ENCODE assay signal across 20 mouse cellular contexts in genomic region chr1:128789567-128790335, GRCm38 (mm10).
DNase-seq lines count a peak whose midpoint lies in the region; ATAC-seq and TF ChIP-seq lines count a peak whose summit lies in the region.
"Had no signal": no experiment of that assay in that cellular context is flagged by ENCODE, and none has a peak within 500 bp of the region (broad histone marks: within the 10 kb centered on the region; RNA-seq: fewer than 3 reads in every experiment).

No protein-coding gene starts in this region.

- no peak overlapping the region for H3K4me3 ChIP-seq in cerebellum, adult 2 months (replicated peaks; ENCODE audit: insufficient read depth, low read depth, low read length)
- no peak overlapping the region for H3K4me3 ChIP-seq in hindbrain, embryonic 13.5 days
- H3K4me3 ChIP-seq in hindbrain, embryonic 14.5 days (replicated peaks; ENCODE audit: low read length) = no peak overlapping the region
- H3K4me3 ChIP-seq: gastrocnemius, adult 2 months; heart, embryonic 13.5 days; limb, embryonic 12.5 days had no signal

- no peak overlapping the region for H3K4me2 ChIP-seq in hindbrain, embryonic 13.5 days
- no peak overlapping the region for H3K4me2 ChIP-seq in hindbrain, embryonic 14.5 days (replicated peaks)
- H3K4me2 ChIP-seq: heart, embryonic 13.5 days; limb, embryonic 12.5 days had no signal

- no peak for TF ChIP-seq CTCF in cerebellum, adult 2 months (IDR thresholded peaks at IDR 0.05; ENCODE audit: borderline replicate concordance, insufficient read depth, low read depth, low read length)

- H3K4me1 ChIP-seq in cerebellum, adult 2 months (ENCODE audit: control insufficient read depth, insufficient read depth, low read length) = no peaks in the 10 kb centered on the region; the same call in 1 of the 2 replicates
- peaks cover 4% of the 10 kb centered on the region; the same call in 1 of the 2 replicates for H3K4me1 ChIP-seq in hindbrain, embryonic 13.5 days (replicated peaks)
- no peaks in the 10 kb centered on the region for H3K4me1 ChIP-seq in hindbrain, embryonic 14.5 days (replicated peaks; ENCODE audit: control insufficient read depth, insufficient read depth, low read length)
- H3K4me1 ChIP-seq: heart, embryonic 13.5 days had no signal

- 52% methylated on average over 3 of the region's 3 CpGs for WGBS in cerebellum, adult 2 months
- 53% methylated on average over 3 of the region's 3 CpGs for WGBS in hindbrain, embryonic 13.5 days
- 53% methylated on average over 3 of the region's 3 CpGs for WGBS in hindbrain, embryonic 14.5 days

- no peak for TF ChIP-seq POLR2A in cerebellum, adult 2 months (IDR thresholded peaks at IDR 0.05; ENCODE audit: borderline replicate concordance, insufficient read depth, low read length)

- H3K27me3 ChIP-seq in cerebellum, adult 2 months (ENCODE audit: control insufficient read depth, insufficient read depth, low read length) = no peaks in the 10 kb centered on the region
- no peaks in the 10 kb centered on the region for H3K27me3 ChIP-seq in hindbrain, embryonic 13.5 days
- H3K27me3 ChIP-seq in hindbrain, embryonic 14.5 days (ENCODE audit: control insufficient read depth, insufficient read depth, low read length) = no peaks in the 10 kb centered on the region
- H3K27me3 ChIP-seq: heart, embryonic 13.5 days; limb, embryonic 12.5 days had no signal

- 0 out of 2 replicates have a peak, but pooled peaks have one; percentile 28 for ATAC-seq in hindbrain, embryonic 13.5 days (ENCODE audit: low FRiP score)
- no peak for ATAC-seq in hindbrain, embryonic 14.5 days (ENCODE audit: low FRiP score)
- ATAC-seq: lung, postnatal 0 days had no signal

- no peaks in the 10 kb centered on the region for H3K9me3 ChIP-seq in hindbrain, embryonic 13.5 days
- H3K9me3 ChIP-seq in hindbrain, embryonic 14.5 days (ENCODE audit: control insufficient read depth, low read length) = no peaks in the 10 kb centered on the region
- H3K9me3 ChIP-seq: heart, embryonic 13.5 days; limb, embryonic 12.5 days had no signal

- peak; percentile 38 to 55 for DNase-seq in cerebellum, postnatal 10 days
- no peak for DNase-seq in cerebellum, adult 2 months
- no peak for DNase-seq in hindbrain, embryonic 14.5 days (ENCODE audit: low spot score)
- peak; percentile 7 for DNase-seq in thymus, postnatal 4 days
- no peak for DNase-seq in thymus, postnatal 10 days (ENCODE audit: low spot score in 2 of 2)
- no peak for DNase-seq in right cerebral cortex, postnatal 36 days (ENCODE audit: low spot score in 2 of 2)
- DNase-seq in lung, postnatal 36 days = no peak
- DNase-seq: adrenal gland, adult 2 months; cerebellum, postnatal 36 days; gastrocnemius, adult 2 months; heart, postnatal 4 days; kidney, adult 2 months; kidney, postnatal 14 days; retina, postnatal 1 day had no signal

- H3K27ac ChIP-seq in cerebellum, adult 2 months (ENCODE audit: insufficient read depth, low read length) = no peak overlapping the region
- no peak overlapping the region for H3K27ac ChIP-seq in hindbrain, embryonic 13.5 days
- no peak overlapping the region; the same call in 1 of the 2 replicates for H3K27ac ChIP-seq in hindbrain, embryonic 14.5 days
- H3K27ac ChIP-seq: gastrocnemius, adult 2 months; heart, embryonic 13.5 days; limb, embryonic 12.5 days; liver, embryonic 14.5 days had no signal

- no peak overlapping the region for H3K9ac ChIP-seq in hindbrain, embryonic 13.5 days
- no peak overlapping the region; the same call in 1 of the 2 replicates for H3K9ac ChIP-seq in hindbrain, embryonic 14.5 days
- H3K9ac ChIP-seq: heart, embryonic 13.5 days; limb, embryonic 12.5 days; liver, embryonic 14.5 days had no signal

- H3K36me3 ChIP-seq in hindbrain, embryonic 13.5 days = no peaks in the 10 kb centered on the region
- H3K36me3 ChIP-seq in hindbrain, embryonic 14.5 days (replicated peaks; ENCODE audit: control insufficient read depth, insufficient read depth) = no peaks in the 10 kb centered on the region
- H3K36me3 ChIP-seq: G1E; heart, embryonic 13.5 days; limb, embryonic 12.5 days had no signal

Comparison
In these comparisons a context has a peak if more than half of its experiments do, and no peak if none do; other contexts are left out.
1. DNase-seq: peak in cerebellum, postnatal 10 days (2 of 2) and thymus, postnatal 4 days (single experiment); none in cerebellum, adult 2 months (0 of 2), hindbrain, embryonic 14.5 days (single experiment), thymus, postnatal 10 days (0 of 2), right cerebral cortex, postnatal 36 days (0 of 2) and lung, postnatal 36 days (single experiment).